Mouse (Mus musculus): ENCODE measurements around the gene Cop1. TPM values are rescaled to one million over a fixed set of nuclear protein-coding genes. Genes with fewer than 3 reads are reported as not detected.

The Cop1 gene
- polyA plus RNA-seq, 1 experiment from 2014 or later = 148 TPM

Small RNAs within 50 kb of the gene (microRNA-seq; reads per million reads assigned to microRNA genes)
- gene Mir1843b = 13.5 reads per million, percentile 25 among the genes with 10 or more reads in this experiment
